Mouse (Mus musculus) hindbrain, embryonic 11.5 days (tissue): ENCODE results near the gene Acox1. TPM values are rescaled to one million over a fixed set of nuclear protein-coding genes. Genes with fewer than 3 reads are reported as not detected.

Experiments used
- ATAC-seq: fragments of 200-750 bp; cut with Nextera tagmentation; 2 replicates; pipeline ENCODE4 v1.8.0; 2017; ENCODE audit warnings: mild to moderate bottlenecking, moderate TSS enrichment, moderate library complexity; ENCODE audit not compliant: low FRiP score
- DNase-seq: peaks from one replicate; pipeline ENCODE4 v3.0.0-alpha.2; 2015; ENCODE audit warnings: low spot score
- H3K27ac ChIP-seq: fragments of 300-500 bp; sonication (generic); 2 replicates; pipeline ENCODE4 v1.5.1; 2014; ENCODE audit warnings: mild to moderate bottlenecking, low read depth, low read length
- H3K27me3 ChIP-seq: fragments of 300-500 bp; sonication (generic); 2 replicates; pipeline ENCODE4 v1.6.1; 2014; ENCODE audit warnings: mild to moderate bottlenecking, low read length, moderate library complexity, mixed read lengths; ENCODE audit not compliant: control insufficient read depth, insufficient read depth
- H3K36me3 ChIP-seq: fragments of 300-500 bp; sonication (generic); 2 replicates; pipeline ENCODE4 v1.6.1; 2014; ENCODE audit warnings: mild to moderate bottlenecking, low read length, moderate library complexity, mixed read lengths; ENCODE audit not compliant: control insufficient read depth, insufficient read depth
- H3K4me1 ChIP-seq: fragments of 300-500 bp; sonication (generic); replicated peaks from 2 replicates; pipeline ENCODE4 v1.6.1; 2014; ENCODE audit warnings: low read length, mixed read lengths; ENCODE audit not compliant: control insufficient read depth, insufficient read depth
- H3K4me2 ChIP-seq: fragments of 300-500 bp; sonication (generic); replicated peaks from 2 replicates; pipeline ENCODE4 v1.6.1; 2014; ENCODE audit warnings: mild to moderate bottlenecking, low read depth, low read length
- H3K4me3 ChIP-seq: fragments of 300-500 bp; sonication (generic); 2 replicates; pipeline ENCODE4 v1.5.1; 2014; ENCODE audit warnings: low read depth, low read length
- H3K9ac ChIP-seq: fragments of 300-500 bp; sonication (generic); 2 replicates; pipeline ENCODE4 v1.6.1; 2014; ENCODE audit warnings: low read depth, low read length
- H3K9me3 ChIP-seq: fragments of 300-500 bp; sonication (generic); 2 replicates; pipeline ENCODE4 v1.6.1; 2016; ENCODE audit warnings: low read length; ENCODE audit not compliant: control insufficient read depth
- WGBS: fragments of 180-500 bp; shearing (Covaris S2); extraction: QIAGEN DNeasy Blood & Tissue Kit; methylation state at CpG from one replicate; pipeline ENCODE4 v1.1.7; 2014; 5-methylcytosine and 5-hydroxymethylcytosine counted together
- polyA plus RNA-seq: library from polyadenylated mRNA; unstranded; fragments of >200 nt; fragmentation: Nextera tagmentation; extraction: Ambion mirVana; gene quantifications from 2 replicates; pipeline ENCODE4 v1.2.1, GENCODE M21; 2014

Acox1 gene
- 31.7 and 36.3 TPM in 2 replicates for polyA plus RNA-seq

DNA sequence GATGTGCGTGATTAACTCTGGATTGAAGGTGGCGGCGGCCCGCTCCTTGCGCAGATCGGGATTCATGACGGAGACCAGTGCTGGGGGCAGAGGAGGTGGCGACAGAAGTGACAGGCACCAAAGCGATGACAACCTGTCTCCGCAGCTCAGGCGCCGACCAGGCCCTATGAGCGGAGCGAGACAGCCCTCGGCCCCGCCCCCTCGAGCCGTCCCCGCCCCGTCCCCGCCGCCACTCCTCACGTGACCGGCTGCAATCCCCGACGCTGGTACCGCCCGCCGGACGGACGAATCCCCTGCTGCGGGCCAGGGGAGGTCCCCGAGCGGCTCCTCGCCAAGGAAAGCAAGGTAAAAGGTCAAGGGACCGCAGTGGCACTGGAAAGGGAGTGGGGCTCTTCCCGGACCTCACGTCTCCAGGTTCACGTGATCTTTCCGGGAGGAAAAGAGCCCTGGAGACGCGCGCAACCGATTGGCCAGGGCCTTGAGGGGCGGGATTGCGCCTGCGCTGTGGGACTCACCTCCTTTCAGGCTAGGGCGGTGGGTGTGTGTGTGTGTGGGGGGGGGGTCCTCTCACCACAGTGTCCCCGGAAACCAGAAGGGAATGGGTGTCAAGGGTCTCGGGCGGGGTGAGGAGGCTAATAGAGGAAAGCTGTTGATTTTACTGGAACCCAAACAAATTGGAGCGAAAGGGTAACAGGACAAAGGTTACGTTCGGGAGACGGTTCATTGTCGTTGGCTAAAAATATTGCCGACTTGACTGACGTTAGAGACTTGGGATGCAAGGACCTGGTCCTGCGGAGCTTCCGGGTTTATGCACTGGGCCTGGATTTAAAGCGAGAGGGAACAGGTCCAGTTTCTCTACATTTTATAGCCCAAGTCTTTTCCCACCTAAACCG lies at the start of gene Acox1, which contains the start of gene Ten1:
Gene Acox1 (minus strand): TSS at position 407 of the 893 bp plus-strand sequence.
Gene Ten1 (plus strand): TSS at position 217 of the 893 bp plus-strand sequence.
- no peaks in the 10 kb centered on the region for H3K4me1 ChIP-seq
- peak; percentile 98 for DNase-seq
- peak within 1 kb of the TSS; percentile 82 for H3K4me3 ChIP-seq
- no peaks in the 10 kb centered on the region for H3K27me3 ChIP-seq
- under 1% methylated on average over 59 of the region's 62 CpGs for WGBS
- no peaks in the 10 kb centered on the region for H3K9me3 ChIP-seq
- ATAC-seq = peak; percentile 99
- peak within 1 kb of the TSS; percentile 83 for H3K4me2 ChIP-seq
- H3K9ac ChIP-seq = peak within 1 kb of the TSS; percentile 88
- no peaks in the 10 kb centered on the region for H3K36me3 ChIP-seq
- peak within 1 kb of the TSS; percentile 97 for H3K27ac ChIP-seq

DNA sequence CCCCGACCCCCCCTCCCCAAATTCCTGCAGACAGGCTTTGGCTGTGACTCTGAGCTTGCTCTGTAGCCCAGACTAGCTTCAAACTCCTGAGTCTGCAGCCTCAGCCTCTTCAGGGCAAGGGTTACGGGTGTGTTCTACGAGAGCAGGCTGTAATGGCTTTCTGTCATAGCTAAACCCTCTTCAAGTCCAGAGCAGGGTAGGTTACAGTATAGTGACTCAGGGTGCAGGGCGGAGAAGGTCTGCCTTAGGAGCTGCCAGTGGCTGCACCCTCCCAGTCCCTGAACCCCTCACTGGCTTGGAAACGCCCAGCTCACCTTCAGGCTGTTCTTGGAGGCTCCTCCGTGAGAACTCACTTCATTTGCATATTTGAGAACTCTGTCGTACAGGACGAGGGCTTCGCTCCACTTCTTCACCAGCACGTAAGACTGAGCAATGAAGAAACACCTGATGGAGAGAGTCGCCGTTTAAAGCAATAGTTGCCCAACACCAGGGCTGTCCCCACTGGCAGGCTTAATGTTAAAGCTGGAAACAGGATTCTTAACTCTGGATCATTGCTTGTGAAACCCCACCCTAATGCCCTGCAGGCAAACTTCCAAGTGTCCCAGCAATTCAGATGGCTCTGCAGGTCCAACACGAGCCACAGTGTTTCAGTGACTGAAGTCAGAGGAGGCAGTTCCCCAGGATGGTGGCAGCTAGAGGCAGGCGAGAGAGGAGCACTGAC lies 48.8 kb upstream of the Acox1 start:
- ATAC-seq (no peak), DNase-seq (no peak)
- H3K36me3 ChIP-seq = peaks cover 31% of the 10 kb centered on the region
- H3K9me3 ChIP-seq = no peaks in the 10 kb centered on the region
- no peak overlapping the region for H3K27ac ChIP-seq
- 87% methylated on average over 14 of the region's 14 CpGs for WGBS
- no peak overlapping the region for H3K4me3 ChIP-seq
- no peaks in the 10 kb centered on the region for H3K27me3 ChIP-seq
- no peaks in the 10 kb centered on the region for H3K4me1 ChIP-seq
- no peak overlapping the region for H3K4me2 ChIP-seq
- H3K9ac ChIP-seq = no peak overlapping the region

DNA sequence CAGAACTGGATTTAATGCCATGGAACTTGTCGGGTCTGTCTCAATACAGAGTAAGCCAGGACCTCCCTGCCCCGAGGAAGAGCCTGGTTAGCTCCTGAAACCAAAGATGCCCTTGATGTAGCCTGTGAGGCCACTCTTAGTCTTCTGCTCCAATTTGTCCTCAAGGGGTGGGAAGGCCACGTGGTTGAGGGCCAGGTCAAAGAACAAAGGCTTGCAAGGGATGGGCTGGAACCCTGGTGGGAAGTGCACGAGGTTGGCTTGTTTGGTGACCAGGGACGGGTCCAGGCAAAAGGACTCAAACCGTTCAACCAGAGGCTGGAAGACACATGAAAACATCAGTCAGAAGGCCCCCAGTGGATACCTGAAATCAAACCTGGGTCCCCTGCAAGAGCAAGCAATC lies 46.8 kb upstream of the Acox1 start:
- Histone ChIP-seq H3K4me2 (no peak overlapping the region), H3K27ac (no peak overlapping the region), H3K4me1 (no peaks in the 10 kb centered on the region), H3K27me3 (no peaks in the 10 kb centered on the region), H3K9ac (no peak overlapping the region), H3K36me3 (peaks cover 22% of the 10 kb centered on the region), H3K4me3 (no peak overlapping the region), H3K9me3 (no peaks in the 10 kb centered on the region)
- ATAC-seq (no peak), DNase-seq (no peak)
- 79% methylated on average over 6 of the region's 6 CpGs for WGBS

- ATAC-seq = no peak
- no peak overlapping the region for H3K27ac ChIP-seq
- H3K9ac ChIP-seq = no peak overlapping the region
- H3K36me3 ChIP-seq = peaks cover 21% of the 10 kb centered on the region
- no peaks in the 10 kb centered on the region for H3K27me3 ChIP-seq
- H3K4me3 ChIP-seq = no peak overlapping the region
- no peak overlapping the region for H3K4me2 ChIP-seq
- DNase-seq = no peak
- 90% methylated on average over 8 of the region's 8 CpGs for WGBS
- H3K9me3 ChIP-seq = no peaks in the 10 kb centered on the region
- no peaks in the 10 kb centered on the region for H3K4me1 ChIP-seq
Observed at GRCm38 (mm10) chr11:116244580-116244979, 45.7 kb upstream of the Acox1 start.

GRCm38 (mm10) chr11:116241744-116242235 lies 42.9 kb upstream of the Acox1 start:
- Histone ChIP-seq H3K9ac (peak overlapping the region; percentile 15; the same call in 1 of the 2 replicates), H3K4me1 (no peaks in the 10 kb centered on the region), H3K9me3 (no peaks in the 10 kb centered on the region), H3K27me3 (peaks cover 11% of the 10 kb centered on the region), H3K4me2 (no peak overlapping the region), H3K36me3 (peaks cover 9% of the 10 kb centered on the region; the same call in 1 of the 2 replicates), H3K27ac (peak overlapping the region; percentile 1; the same call in 1 of the 2 replicates), H3K4me3 (no peak overlapping the region)
- DNase-seq = peak; percentile 53
- ATAC-seq = no peak
- WGBS = 37% methylated on average over 12 of the region's 12 CpGs

- no peak overlapping the region for H3K9ac ChIP-seq
- ATAC-seq = 0 out of 2 replicates have a peak, but pooled peaks have one; percentile 27
- no peak overlapping the region for H3K27ac ChIP-seq
- no peaks in the 10 kb centered on the region for H3K9me3 ChIP-seq
- DNase-seq = peak; percentile 39
- no peak overlapping the region for H3K4me3 ChIP-seq
- no peak overlapping the region for H3K4me2 ChIP-seq
- H3K27me3 ChIP-seq = peaks cover 11% of the 10 kb centered on the region
- H3K4me1 ChIP-seq = no peaks in the 10 kb centered on the region
- H3K36me3 ChIP-seq = no peaks in the 10 kb centered on the region
- 16% methylated on average over 7 of the region's 7 CpGs for WGBS
Observed at GRCm38 (mm10) chr11:116239797-116240196, 41.0 kb upstream of the Acox1 start.

DNA sequence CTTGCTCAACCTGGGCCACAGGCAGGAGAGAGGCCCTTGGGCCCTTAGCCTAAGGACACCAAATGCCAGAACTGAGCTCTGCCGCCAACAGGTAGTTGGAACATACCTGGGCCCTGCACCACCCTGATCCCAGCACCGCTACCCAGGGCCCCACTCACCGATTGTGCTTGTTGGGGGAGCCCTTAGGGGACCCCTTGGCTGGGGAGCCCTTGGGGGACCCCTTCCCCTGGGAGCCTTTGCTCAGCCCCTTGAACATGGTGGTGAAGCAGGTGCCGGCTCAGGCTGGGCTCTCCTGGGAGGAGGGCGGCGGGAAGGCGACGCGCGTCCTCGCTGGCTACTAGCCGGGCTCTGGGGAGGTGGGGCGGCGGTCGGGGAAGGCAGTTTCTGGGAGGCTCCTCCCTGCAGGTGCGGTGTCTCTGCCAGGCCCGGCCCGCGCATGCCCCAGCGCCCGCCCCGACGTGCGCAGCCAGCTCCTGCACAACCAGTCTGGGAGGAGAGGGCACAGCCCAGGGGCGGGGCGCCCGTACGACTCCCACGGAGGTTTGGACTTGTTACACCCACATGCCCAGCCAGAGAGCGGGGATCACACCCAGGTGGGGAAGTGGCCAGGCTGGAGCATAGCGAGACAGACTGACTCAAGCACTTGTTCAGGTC lies 39.0 kb upstream of the Acox1 start, which contains the start of gene Evpl:
Gene Evpl (minus strand): TSS at position 336 of the 654 bp plus-strand sequence.
- 17% methylated on average over 29 of the region's 31 CpGs for WGBS
- DNase-seq (no peak), ATAC-seq (no peak)
- peaks cover 15% of the 10 kb centered on the region for H3K27me3 ChIP-seq
- H3K4me1 ChIP-seq = no peaks in the 10 kb centered on the region
- H3K4me3 ChIP-seq = no peak within 1 kb of the TSS
- no peaks in the 10 kb centered on the region for H3K9me3 ChIP-seq
- no peak within 1 kb of the TSS for H3K4me2 ChIP-seq
- no peak within 1 kb of the TSS for H3K9ac ChIP-seq
- no peaks in the 10 kb centered on the region for H3K36me3 ChIP-seq
- no peak within 1 kb of the TSS for H3K27ac ChIP-seq

- ATAC-seq = no peak
Observed at GRCm38 (mm10) chr11:116234901-116235300, 36.1 kb upstream of the Acox1 start.

More at GRCm38 (mm10) chr11:116234901-116235300, 36.1 kb upstream of the Acox1 start:
- no peaks in the 10 kb centered on the region for H3K36me3 ChIP-seq
- H3K4me3 ChIP-seq = no peak overlapping the region
- H3K27me3 ChIP-seq = peaks cover 15% of the 10 kb centered on the region
- DNase-seq = no peak
- 81% methylated on average over 8 of the region's 8 CpGs for WGBS
- H3K9ac ChIP-seq = no peak overlapping the region
- no peaks in the 10 kb centered on the region for H3K4me1 ChIP-seq
- H3K4me2 ChIP-seq = no peak overlapping the region
- H3K9me3 ChIP-seq = no peaks in the 10 kb centered on the region
- H3K27ac ChIP-seq = no peak overlapping the region
